Mouse (Mus musculus) limb, embryonic 12.5 days (tissue): ENCODE results near the gene Tead1. TPM values are rescaled to one million over a fixed set of nuclear protein-coding genes. Genes with fewer than 3 reads are reported as not detected.

Experiments used
- ATAC-seq: fragments of 200-750 bp; cut with Nextera tagmentation; 2 replicates; pipeline ENCODE4 v1.8.0; 2017; ENCODE audit warnings: low read depth, moderate TSS enrichment; ENCODE audit not compliant: insufficient number of reproducible peaks, insufficient read depth, low FRiP score, low TSS enrichment
- H3K27ac ChIP-seq: fragments of 300-500 bp; sonication (generic); 2 replicates; pipeline ENCODE4 v1.5.1; 2016; ENCODE audit warnings: mild to moderate bottlenecking, moderate library complexity
- H3K27me3 ChIP-seq: fragments of 300-500 bp; sonication (generic); 2 replicates; pipeline ENCODE4 v1.6.1; 2016; ENCODE audit warnings: mild to moderate bottlenecking, moderate library complexity
- H3K36me3 ChIP-seq: fragments of 300-500 bp; sonication (generic); 2 replicates; pipeline ENCODE4 v1.6.1; 2016; ENCODE audit warnings: mild to moderate bottlenecking, moderate library complexity
- H3K4me1 ChIP-seq: fragments of 300-500 bp; sonication (generic); replicated peaks from 2 replicates; pipeline ENCODE4 v1.6.1; 2016
- H3K4me2 ChIP-seq: fragments of 300-500 bp; sonication (generic); 2 replicates; pipeline ENCODE4 v1.6.1; 2016; ENCODE audit warnings: mild to moderate bottlenecking, moderate library complexity
- H3K4me3 ChIP-seq: fragments of 300-500 bp; sonication (generic); replicated peaks from 2 replicates; pipeline ENCODE4 v1.5.1; 2016; ENCODE audit warnings: mild to moderate bottlenecking
- H3K9ac ChIP-seq: fragments of 300-500 bp; sonication (generic); replicated peaks from 2 replicates; pipeline ENCODE4 v1.6.1; 2016; ENCODE audit warnings: mild to moderate bottlenecking, moderate library complexity
- H3K9me3 ChIP-seq: fragments of 300-500 bp; sonication (generic); 2 replicates; pipeline ENCODE4 v1.6.1; 2016; ENCODE audit warnings: mild to moderate bottlenecking, moderate library complexity
- WGBS: fragments of 180-500 bp; shearing (Covaris S2); methylation state at CpG from one replicate; pipeline ENCODE4 v1.1.7; 2016; 5-methylcytosine and 5-hydroxymethylcytosine counted together
- polyA plus RNA-seq: library from polyadenylated mRNA; unstranded; fragments of >200 nt; fragmentation: Nextera tagmentation; extraction: Ambion mirVana; gene quantifications from 2 replicates; pipeline ENCODE4 v1.2.1, GENCODE M21; 2016

Gene Tead1
- polyA plus RNA-seq, 1 experiment from 2014 or later, result 43.6 TPM

- H3K9ac ChIP-seq, result no peak overlapping the region
- no peak overlapping the region for H3K4me2 ChIP-seq
- peaks cover 97% of the 10 kb centered on the region for H3K4me1 ChIP-seq
- no peak overlapping the region for H3K4me3 ChIP-seq
- no peak overlapping the region for H3K27ac ChIP-seq
- no peaks in the 10 kb centered on the region for H3K9me3 ChIP-seq
- no peaks in the 10 kb centered on the region for H3K27me3 ChIP-seq
- no peak for ATAC-seq
- 34% methylated on average over 9 of the region's 9 CpGs for WGBS
- no peaks in the 10 kb centered on the region for H3K36me3 ChIP-seq
These were observed 9.4 kb downstream of the Tead1 start for GRCm38 (mm10) chr7:112688425-112689001.

GRCm38 (mm10) chr7:112690836-112691781 lies 12.0 kb downstream of the Tead1 start:
- Histone ChIP-seq H3K36me3 (no peaks in the 10 kb centered on the region), H3K4me2 (no peak overlapping the region), H3K4me3 (no peak overlapping the region), H3K9me3 (no peaks in the 10 kb centered on the region), H3K27ac (no peak overlapping the region), H3K4me1 (peaks cover 98% of the 10 kb centered on the region), H3K27me3 (no peaks in the 10 kb centered on the region), H3K9ac (0 out of 2 replicates have a peak overlapping the region, but pooled peaks have one; percentile 4)
- 12% methylated on average over 7 of the region's 7 CpGs for WGBS
- no peak for ATAC-seq

- no peak for ATAC-seq
- 56% methylated on average over 10 of the region's 10 CpGs for WGBS
- no peak overlapping the region for H3K4me2 ChIP-seq
- H3K4me3 ChIP-seq, result no peak overlapping the region
- no peaks in the 10 kb centered on the region for H3K27me3 ChIP-seq
- peaks cover 98% of the 10 kb centered on the region for H3K4me1 ChIP-seq
- no peaks in the 10 kb centered on the region for H3K36me3 ChIP-seq
- no peak overlapping the region for H3K9ac ChIP-seq
- no peaks in the 10 kb centered on the region for H3K9me3 ChIP-seq
- no peak overlapping the region for H3K27ac ChIP-seq
These were observed 14.4 kb downstream of the Tead1 start for GRCm38 (mm10) chr7:112693566-112693965.

- Histone ChIP-seq H3K4me3 (no peak overlapping the region), H3K9me3 (no peaks in the 10 kb centered on the region), H3K36me3 (no peaks in the 10 kb centered on the region), H3K27me3 (no peaks in the 10 kb centered on the region), H3K4me2 (no peak overlapping the region), H3K27ac (peak overlapping the region; percentile 81; the same call in 1 of the 2 replicates), H3K9ac (no peak overlapping the region), H3K4me1 (peaks cover 91% of the 10 kb centered on the region)
- WGBS, result 39% methylated on average over 4 of the region's 4 CpGs
- 0 out of 2 replicates have a peak, but pooled peaks have one; percentile 9 for ATAC-seq
These were observed 17.7 kb downstream of the Tead1 start for GRCm38 (mm10) chr7:112696777-112697161.

GRCm38 (mm10) chr7:112697162-112697841 lies 18.2 kb downstream of the Tead1 start:
- H3K9ac ChIP-seq, result no peak overlapping the region
- H3K27ac ChIP-seq, result peak overlapping the region; percentile 81
- peak overlapping the region; percentile 20 for H3K4me2 ChIP-seq
- H3K36me3 ChIP-seq, result no peaks in the 10 kb centered on the region
- H3K4me3 ChIP-seq, result no peak overlapping the region
- H3K9me3 ChIP-seq, result no peaks in the 10 kb centered on the region
- 4% methylated on average over 10 of the region's 10 CpGs for WGBS
- H3K4me1 ChIP-seq, result peaks cover 86% of the 10 kb centered on the region
- ATAC-seq, result peak; percentile 32; the same call in 1 of the 2 replicates
- H3K27me3 ChIP-seq, result no peaks in the 10 kb centered on the region

GRCm38 (mm10) chr7:112700082-112700481 lies 21.0 kb downstream of the Tead1 start:
- H3K4me2 ChIP-seq, result no peak overlapping the region
- no peaks in the 10 kb centered on the region; the same call in 1 of the 2 replicates for H3K9me3 ChIP-seq
- peaks cover 66% of the 10 kb centered on the region for H3K4me1 ChIP-seq
- H3K36me3 ChIP-seq, result no peaks in the 10 kb centered on the region
- H3K27ac ChIP-seq, result no peak overlapping the region
- 31% methylated on average over 5 of the region's 5 CpGs for WGBS
- ATAC-seq, result no peak
- no peak overlapping the region for H3K9ac ChIP-seq
- no peaks in the 10 kb centered on the region for H3K27me3 ChIP-seq
- H3K4me3 ChIP-seq, result no peak overlapping the region

- H3K27me3 ChIP-seq, result no peaks in the 10 kb centered on the region
- H3K9ac ChIP-seq, result no peak overlapping the region
- H3K36me3 ChIP-seq, result no peaks in the 10 kb centered on the region
- whole genome bisulfite sequencing, result 83% methylated on average over 4 of the region's 4 CpGs
- peaks cover 63% of the 10 kb centered on the region for H3K4me1 ChIP-seq
- no peak overlapping the region for H3K4me2 ChIP-seq
- H3K27ac ChIP-seq, result no peak overlapping the region
- no peaks in the 10 kb centered on the region; the same call in 1 of the 2 replicates for H3K9me3 ChIP-seq
- ATAC-seq, result no peak
- H3K4me3 ChIP-seq, result no peak overlapping the region
These were observed 24.2 kb downstream of the Tead1 start for GRCm38 (mm10) chr7:112703341-112703740.

GRCm38 (mm10) chr7:112705870-112706269 lies 26.8 kb downstream of the Tead1 start:
- H3K4me2 ChIP-seq, result no peak overlapping the region
- peaks cover 59% of the 10 kb centered on the region for H3K4me1 ChIP-seq
- H3K27me3 ChIP-seq, result no peaks in the 10 kb centered on the region
- no peak overlapping the region for H3K9ac ChIP-seq
- 38% methylated on average over 9 of the region's 9 CpGs for WGBS
- H3K36me3 ChIP-seq, result no peaks in the 10 kb centered on the region
- no peak overlapping the region for H3K4me3 ChIP-seq
- no peak overlapping the region for H3K27ac ChIP-seq
- no peak for ATAC-seq
- H3K9me3 ChIP-seq, result no peaks in the 10 kb centered on the region; the same call in 1 of the 2 replicates

- no peak overlapping the region for H3K4me3 ChIP-seq
- H3K9me3 ChIP-seq, result no peaks in the 10 kb centered on the region; the same call in 1 of the 2 replicates
- H3K36me3 ChIP-seq, result no peaks in the 10 kb centered on the region
- peaks cover 55% of the 10 kb centered on the region for H3K4me1 ChIP-seq
- H3K27me3 ChIP-seq, result no peaks in the 10 kb centered on the region
- ATAC-seq, result no peak
- no peak overlapping the region for H3K9ac ChIP-seq
- WGBS, result 75% methylated on average over 3 of the region's 4 CpGs
- no peak overlapping the region for H3K27ac ChIP-seq
- H3K4me2 ChIP-seq, result no peak overlapping the region
These were observed 27.6 kb downstream of the Tead1 start for GRCm38 (mm10) chr7:112706756-112707155.

- no peak for ATAC-seq
- no peaks in the 10 kb centered on the region for H3K27me3 ChIP-seq
- H3K27ac ChIP-seq, result no peak overlapping the region
- no peaks in the 10 kb centered on the region for H3K9me3 ChIP-seq
- H3K9ac ChIP-seq, result no peak overlapping the region
- no peak overlapping the region for H3K4me2 ChIP-seq
- H3K36me3 ChIP-seq, result no peaks in the 10 kb centered on the region
- H3K4me3 ChIP-seq, result no peak overlapping the region
- WGBS, result 87% methylated on average over 7 of the region's 7 CpGs
- peaks cover 69% of the 10 kb centered on the region for H3K4me1 ChIP-seq
These were observed 31.4 kb downstream of the Tead1 start for GRCm38 (mm10) chr7:112710409-112711107.
